13 mouse cellular contexts compared by ENCODE assay signal in the genomic region with DNA sequence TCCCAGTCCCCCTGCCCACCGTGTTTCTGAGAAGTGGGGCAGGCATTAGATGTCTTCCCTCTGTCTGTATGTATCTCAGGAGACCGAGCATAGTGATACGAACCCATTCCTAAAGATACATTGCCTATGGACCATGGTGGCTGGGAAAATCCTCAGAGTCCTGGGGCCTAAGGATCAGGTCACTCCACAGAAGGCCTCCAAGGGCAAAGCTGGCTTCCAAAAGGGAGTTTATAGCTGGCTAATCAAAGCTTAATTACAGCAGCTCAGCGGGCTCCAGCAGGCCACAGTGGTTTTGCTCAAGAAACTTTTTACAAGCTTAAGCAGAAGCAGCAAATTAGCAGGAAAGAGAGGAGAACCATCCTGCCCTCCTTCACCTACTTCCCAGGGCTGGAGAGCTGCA.
DNase-seq lines count a peak whose midpoint lies in the region; ATAC-seq lines count a peak whose summit lies in the region.
"Had no signal": no experiment of that assay in that cellular context is flagged by ENCODE, and none has a peak within 500 bp of the region (broad histone marks: within the 10 kb centered on the region; RNA-seq: fewer than 3 reads in every experiment).

No protein-coding gene starts in this region.

- H3K4me1 ChIP-seq in neural tube, embryonic 11.5 days (ENCODE audit: control insufficient read depth, insufficient read depth, low read length): peaks cover 16% of the 10 kb centered on the region
- peaks cover 40% of the 10 kb centered on the region for H3K4me1 ChIP-seq in hindbrain, embryonic 13.5 days (replicated peaks)
- H3K4me1 ChIP-seq in midbrain, embryonic 14.5 days (ENCODE audit: control insufficient read depth, insufficient read depth, low read length): peaks cover 21% of the 10 kb centered on the region
- H3K4me1 ChIP-seq in intestine, embryonic 16.5 days (ENCODE audit: control insufficient read depth, insufficient read depth, low read length): no peaks in the 10 kb centered on the region

- peak overlapping the region; percentile 31 for H3K4me2 ChIP-seq in neural tube, embryonic 11.5 days (ENCODE audit: low read depth)
- H3K4me2 ChIP-seq in hindbrain, embryonic 13.5 days: peak overlapping the region; percentile 55
- H3K4me2 ChIP-seq in midbrain, embryonic 14.5 days (ENCODE audit: low read length): peak overlapping the region; percentile 59
- no peak overlapping the region for H3K4me2 ChIP-seq in intestine, embryonic 16.5 days (ENCODE audit: low read depth, low read length)
- H3K4me2 ChIP-seq: limb, embryonic 15.5 days had no signal

- H3K9ac ChIP-seq in neural tube, embryonic 11.5 days (ENCODE audit: low read length): peak overlapping the region; percentile 51
- peak overlapping the region; percentile 65 for H3K9ac ChIP-seq in hindbrain, embryonic 13.5 days
- H3K9ac ChIP-seq in midbrain, embryonic 14.5 days (replicated peaks; ENCODE audit: low read length): no peak overlapping the region
- H3K9ac ChIP-seq in intestine, embryonic 16.5 days (ENCODE audit: low read depth, low read length): no peak overlapping the region
- H3K9ac ChIP-seq: limb, embryonic 15.5 days had no signal

- H3K27ac ChIP-seq in neural tube, embryonic 11.5 days (ENCODE audit: low read depth, low read length): no peak overlapping the region
- H3K27ac ChIP-seq in hindbrain, embryonic 13.5 days: peak overlapping the region; percentile 87
- no peak overlapping the region for H3K27ac ChIP-seq in midbrain, embryonic 14.5 days (replicated peaks; ENCODE audit: low read depth, low read length)
- H3K27ac ChIP-seq in intestine, embryonic 16.5 days (ENCODE audit: low read length): no peak overlapping the region
- H3K27ac ChIP-seq: limb, embryonic 15.5 days had no signal

- no peaks in the 10 kb centered on the region for H3K36me3 ChIP-seq in neural tube, embryonic 11.5 days (ENCODE audit: control insufficient read depth, insufficient read depth, low read length)
- H3K36me3 ChIP-seq in hindbrain, embryonic 13.5 days: no peaks in the 10 kb centered on the region
- H3K36me3 ChIP-seq in midbrain, embryonic 14.5 days (ENCODE audit: control insufficient read depth, insufficient read depth, low read length): no peaks in the 10 kb centered on the region
- H3K36me3 ChIP-seq in intestine, embryonic 16.5 days (ENCODE audit: control insufficient read depth, insufficient read depth, low read length): no peaks in the 10 kb centered on the region
- H3K36me3 ChIP-seq: limb, embryonic 15.5 days had no signal

- DNase-seq in neural tube, embryonic 11.5 days (ENCODE audit: low spot score): no peak
- DNase-seq in neural tube, embryonic 10.5 days (ENCODE audit: extremely low spot score, low spot score): no peak
- DNase-seq in midbrain, embryonic 14.5 days: no peak
- no peak for DNase-seq in cerebellum, postnatal 25 days
- no peak for DNase-seq in adrenal gland, postnatal 25 days
- DNase-seq: cerebellum, adult 18-20 months; layer of hippocampus, postnatal 36 days; lung, adult 18-20 months had no signal

- no peak overlapping the region for H3K4me3 ChIP-seq in neural tube, embryonic 11.5 days (ENCODE audit: low read depth, low read length)
- peak overlapping the region; percentile 33 for H3K4me3 ChIP-seq in hindbrain, embryonic 13.5 days
- H3K4me3 ChIP-seq in midbrain, embryonic 14.5 days (replicated peaks; ENCODE audit: low read depth, low read length): no peak overlapping the region
- no peak overlapping the region for H3K4me3 ChIP-seq in intestine, embryonic 16.5 days (ENCODE audit: low read length)
- H3K4me3 ChIP-seq: limb, embryonic 15.5 days; myocyte had no signal

- H3K9me3 ChIP-seq in neural tube, embryonic 11.5 days (ENCODE audit: control insufficient read depth, low read length): no peaks in the 10 kb centered on the region
- H3K9me3 ChIP-seq in hindbrain, embryonic 13.5 days: no peaks in the 10 kb centered on the region
- no peaks in the 10 kb centered on the region for H3K9me3 ChIP-seq in midbrain, embryonic 14.5 days (ENCODE audit: control insufficient read depth, low read length)
- no peaks in the 10 kb centered on the region for H3K9me3 ChIP-seq in intestine, embryonic 16.5 days (ENCODE audit: control insufficient read depth, low read length)
- H3K9me3 ChIP-seq: limb, embryonic 15.5 days had no signal

- ATAC-seq in neural tube, embryonic 11.5 days (ENCODE audit: insufficient read depth, low FRiP score, low TSS enrichment): no peak
- ATAC-seq in hindbrain, embryonic 13.5 days (ENCODE audit: low FRiP score): no peak
- ATAC-seq in midbrain, embryonic 14.5 days (ENCODE audit: low FRiP score, low TSS enrichment): no peak
- ATAC-seq in intestine, embryonic 16.5 days: no peak
- ATAC-seq: Patski had no signal

- no peaks in the 10 kb centered on the region for H3K27me3 ChIP-seq in neural tube, embryonic 11.5 days (ENCODE audit: control insufficient read depth, insufficient read depth, low read length)
- H3K27me3 ChIP-seq in hindbrain, embryonic 13.5 days: peaks cover 40% of the 10 kb centered on the region
- peaks cover 10% of the 10 kb centered on the region; the same call in 1 of the 2 replicates for H3K27me3 ChIP-seq in midbrain, embryonic 14.5 days (ENCODE audit: control insufficient read depth, insufficient read depth, low read length)
- H3K27me3 ChIP-seq in intestine, embryonic 16.5 days (replicated peaks; ENCODE audit: control insufficient read depth, insufficient read depth, low read length): peaks cover 30% of the 10 kb centered on the region

- 9% methylated on average over 4 of the region's 4 CpGs for WGBS in neural tube, embryonic 11.5 days
- WGBS in hindbrain, embryonic 13.5 days: 15% methylated on average over 4 of the region's 4 CpGs
- WGBS in midbrain, embryonic 14.5 days: 15% methylated on average over 4 of the region's 4 CpGs
- 28% methylated on average over 4 of the region's 4 CpGs for WGBS in intestine, embryonic 16.5 days

Comparison
In these comparisons a context has a peak if more than half of its experiments do, and no peak if none do; other contexts are left out.
1. H3K9ac ChIP-seq: peak in neural tube, embryonic 11.5 days (single experiment) and hindbrain, embryonic 13.5 days (single experiment); none in midbrain, embryonic 14.5 days (single experiment) and intestine, embryonic 16.5 days (single experiment).